Mouse (Mus musculus): Measurements from ENCODE around the gene Slc7a12. TPM values are rescaled to one million over a fixed set of nuclear protein-coding genes. Genes with fewer than 3 reads are reported as not detected.

The Slc7a12 gene
- polyA plus RNA-seq (2014; fragmentation: Nextera tagmentation; extraction: Ambion mirVana): not detected in 2 replicates

DNA sequence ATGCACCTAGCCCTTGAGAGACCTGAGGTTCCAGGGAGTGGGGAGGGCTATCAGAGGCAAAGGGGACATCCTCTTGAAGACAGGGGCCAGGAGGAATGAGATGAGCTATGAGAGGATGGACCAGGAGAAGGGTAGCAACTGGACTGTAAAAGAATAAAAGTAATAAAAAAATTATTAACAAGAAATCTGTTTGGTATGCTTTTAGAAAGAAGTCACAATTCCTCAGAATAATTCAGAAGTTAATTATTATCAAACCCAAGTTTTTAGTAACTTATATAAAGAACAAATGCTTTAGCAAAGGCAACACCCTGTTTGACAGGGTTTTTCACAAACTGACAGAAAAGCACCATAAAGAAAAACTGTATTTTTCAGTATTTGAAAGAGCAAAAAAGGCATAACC, at the start of gene Slc7a12:
TSS of gene Slc7a12 (plus strand) at position 301 of the 400 bp plus-strand sequence.
- no peak within 1 kb of the TSS for H3K4me3 ChIP-seq (ENCODE audit: control insufficient read depth in 1 of 2, insufficient read depth in 1 of 2, low read depth in 1 of 2, low read length in 2 of 2)
- no peak within 1 kb of the TSS for H3K9ac ChIP-seq (ENCODE audit: low read length)
- no peaks in the 10 kb centered on the region for H3K27me3 ChIP-seq (ENCODE audit: control insufficient read depth, insufficient read depth, low read length)
- no peaks in the 10 kb centered on the region for H3K36me3 ChIP-seq (ENCODE audit: control insufficient read depth, insufficient read depth, low read length)
- no peaks in the 10 kb centered on the region for H3K9me3 ChIP-seq (ENCODE audit: control insufficient read depth, low read length)
- H3K4me1 ChIP-seq (ENCODE audit: control insufficient read depth in 2 of 2, insufficient read depth in 2 of 2, low read length in 2 of 2): no peaks in the 10 kb centered on the region
- H3K4me2 ChIP-seq (ENCODE audit: low read length): no peak within 1 kb of the TSS
- no peak within 1 kb of the TSS for H3K27ac ChIP-seq (replicated peaks in 1 of 2; ENCODE audit: control insufficient read depth in 1 of 2, insufficient read depth in 1 of 2, low read depth in 2 of 2, low read length in 2 of 2)
- ATAC-seq (ENCODE audit: insufficient number of reproducible peaks, insufficient read depth, low FRiP score, low read depth): no peak

DNA sequence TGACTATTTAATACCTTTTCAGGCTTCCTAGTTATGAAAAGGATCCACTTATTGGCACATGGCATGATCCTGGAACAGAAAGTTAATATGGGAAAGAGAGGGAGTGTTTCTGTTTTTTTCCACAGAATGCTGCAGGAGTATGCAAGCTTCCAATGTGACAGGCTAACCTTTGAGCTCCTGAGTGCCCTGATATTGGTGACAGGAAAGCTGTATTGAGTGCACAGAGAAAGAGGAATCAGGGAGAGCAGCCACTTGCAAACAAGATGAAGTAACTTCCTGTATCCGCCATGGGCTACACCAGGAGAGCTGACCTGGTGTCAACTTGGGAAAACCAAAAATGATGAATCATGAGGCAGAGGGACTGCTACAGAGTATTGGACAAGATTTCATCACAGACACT, 48.1 kb upstream of the Slc7a12 start:
- Histone ChIP-seq H3K4me2 (ENCODE audit: low read length) (no peak overlapping the region), H3K9me3 (ENCODE audit: control insufficient read depth, low read length) (peaks cover 5% of the 10 kb centered on the region; the same call in 1 of the 2 replicates), H3K36me3 (ENCODE audit: control insufficient read depth, insufficient read depth, low read length) (no peaks in the 10 kb centered on the region), H3K27ac (replicated peaks in 1 of 2; ENCODE audit: control insufficient read depth in 1 of 2, insufficient read depth in 1 of 2, low read depth in 2 of 2, low read length in 2 of 2) (no peak overlapping the region), H3K4me1 (ENCODE audit: control insufficient read depth in 2 of 2, insufficient read depth in 2 of 2, low read length in 2 of 2) (no peaks in the 10 kb centered on the region), H3K9ac (ENCODE audit: low read length) (no peak overlapping the region), H3K27me3 (ENCODE audit: control insufficient read depth, insufficient read depth, low read length) (no peaks in the 10 kb centered on the region), H3K4me3 (ENCODE audit: control insufficient read depth in 1 of 2, insufficient read depth in 1 of 2, low read depth in 1 of 2, low read length in 2 of 2) (no peak overlapping the region)
- 75% methylated on average over 1 of the region's 1 CpGs for WGBS
- ATAC-seq (ENCODE audit: insufficient number of reproducible peaks, insufficient read depth, low FRiP score, low read depth): no peak

DNA sequence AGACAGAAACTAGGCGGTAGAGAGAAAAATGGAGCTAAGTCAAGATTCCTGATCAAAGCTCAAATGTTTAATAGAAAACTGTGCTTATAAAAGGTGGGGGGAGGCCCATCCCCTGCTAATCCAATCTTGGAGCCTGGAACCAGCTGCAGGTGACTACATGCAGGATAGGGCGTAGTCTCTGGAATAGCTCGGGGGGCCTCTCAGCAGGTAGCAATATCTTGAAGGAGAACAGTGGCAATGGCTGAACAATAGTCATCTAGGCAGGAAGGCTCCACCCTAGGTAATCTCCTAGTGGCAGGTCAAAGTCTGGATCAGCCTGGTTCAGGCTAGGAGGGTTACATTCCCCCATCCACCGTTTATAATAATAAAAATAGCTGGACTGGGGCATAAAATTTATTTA, 34.5 kb upstream of the Slc7a12 start:
- Histone ChIP-seq H3K4me2 (ENCODE audit: low read length) (no peak overlapping the region), H3K9ac (ENCODE audit: low read length) (no peak overlapping the region), H3K27ac (replicated peaks in 1 of 2; ENCODE audit: control insufficient read depth in 1 of 2, insufficient read depth in 1 of 2, low read depth in 2 of 2, low read length in 2 of 2) (no peak overlapping the region), H3K4me3 (ENCODE audit: control insufficient read depth in 1 of 2, insufficient read depth in 1 of 2, low read depth in 1 of 2, low read length in 2 of 2) (no peak overlapping the region), H3K36me3 (ENCODE audit: control insufficient read depth, insufficient read depth, low read length) (no peaks in the 10 kb centered on the region), H3K9me3 (ENCODE audit: control insufficient read depth, low read length) (no peaks in the 10 kb centered on the region), H3K27me3 (ENCODE audit: control insufficient read depth, insufficient read depth, low read length) (no peaks in the 10 kb centered on the region), H3K4me1 (ENCODE audit: control insufficient read depth in 2 of 2, insufficient read depth in 2 of 2, low read length in 2 of 2) (no peaks in the 10 kb centered on the region)
- no peak for ATAC-seq (ENCODE audit: insufficient number of reproducible peaks, insufficient read depth, low FRiP score, low read depth)
- 78% methylated on average over 4 of the region's 4 CpGs for WGBS

DNA sequence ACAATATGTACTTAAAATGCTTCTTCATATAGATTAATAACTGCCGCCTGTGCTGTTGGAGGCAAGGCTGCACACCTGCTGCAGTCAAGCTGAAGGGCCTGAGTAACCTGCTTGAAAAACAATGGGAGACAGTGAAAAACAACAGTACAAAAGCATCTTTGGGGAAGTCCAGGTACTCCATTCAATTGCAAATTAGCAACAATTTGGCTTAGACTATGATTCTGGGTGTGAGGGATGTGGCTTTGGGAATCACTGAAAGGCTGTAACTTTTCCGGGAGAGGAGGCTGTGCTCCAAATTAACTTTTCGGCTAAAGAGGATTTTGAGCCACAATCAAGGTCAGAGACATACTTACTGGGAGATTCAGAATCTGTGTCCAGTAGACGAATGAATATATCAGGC, 33.8 kb upstream of the Slc7a12 start:
- no peak overlapping the region for H3K9ac ChIP-seq (ENCODE audit: low read length)
- H3K9me3 ChIP-seq (ENCODE audit: control insufficient read depth, low read length): no peaks in the 10 kb centered on the region
- no peaks in the 10 kb centered on the region for H3K4me1 ChIP-seq (ENCODE audit: control insufficient read depth in 2 of 2, insufficient read depth in 2 of 2, low read length in 2 of 2)
- ATAC-seq (ENCODE audit: insufficient number of reproducible peaks, insufficient read depth, low FRiP score, low read depth): no peak
- H3K4me2 ChIP-seq (ENCODE audit: low read length): no peak overlapping the region
- H3K27me3 ChIP-seq (ENCODE audit: control insufficient read depth, insufficient read depth, low read length): no peaks in the 10 kb centered on the region
- H3K27ac ChIP-seq (replicated peaks in 1 of 2; ENCODE audit: control insufficient read depth in 1 of 2, insufficient read depth in 1 of 2, low read depth in 2 of 2, low read length in 2 of 2): no peak overlapping the region
- H3K4me3 ChIP-seq (ENCODE audit: control insufficient read depth in 1 of 2, insufficient read depth in 1 of 2, low read depth in 1 of 2, low read length in 2 of 2): no peak overlapping the region
- H3K36me3 ChIP-seq (ENCODE audit: control insufficient read depth, insufficient read depth, low read length): no peaks in the 10 kb centered on the region
- WGBS: 86% methylated on average over 4 of the region's 4 CpGs

Other genes starting within 250 kb of the Slc7a12 start
- 301 and 322 TPM in 2 replicates for gene 1810022K09Rik, start 130.6 kb downstream of the Slc7a12 start, polyA plus RNA-seq (2014; fragmentation: Nextera tagmentation; extraction: Ambion mirVana)
- 1.6 and 3.1 TPM in 2 replicates for gene Car13, start 161.0 kb downstream of the Slc7a12 start, polyA plus RNA-seq (2014; fragmentation: Nextera tagmentation; extraction: Ambion mirVana)

Data from heart, embryonic 14.5 days (tissue).